Mouse (Mus musculus) yolk sac, embryonic 10.5 days (tissue): Measurements from ENCODE around the gene Hs6st3.

Experiments
- DNase-seq: peaks from one replicate; pipeline ENCODE4 v3.0.0-alpha.2; 2017; ENCODE audit warnings: low spot score

Gene Hs6st3

DNA sequence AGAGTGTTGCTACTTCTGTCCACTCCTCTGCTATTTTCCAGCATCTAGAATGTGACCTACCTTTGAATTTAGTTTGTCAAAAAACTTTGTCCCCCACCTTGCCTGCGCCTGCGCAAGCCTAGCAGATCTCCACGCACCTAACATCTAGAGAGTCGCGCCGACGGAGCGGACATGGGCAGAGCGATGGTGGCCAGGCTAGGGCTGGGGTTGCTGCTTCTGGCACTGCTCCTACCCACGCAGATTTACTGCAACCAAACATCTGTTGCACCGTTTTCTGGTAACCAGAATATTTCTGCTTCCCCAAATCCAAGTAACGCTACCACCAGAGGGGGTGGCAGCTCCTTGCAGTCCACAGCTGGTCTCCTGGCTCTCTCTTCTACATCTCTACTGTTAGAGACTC is 505.7 kb downstream of the Hs6st3 start:
- no peak for DNase-seq

DNA sequence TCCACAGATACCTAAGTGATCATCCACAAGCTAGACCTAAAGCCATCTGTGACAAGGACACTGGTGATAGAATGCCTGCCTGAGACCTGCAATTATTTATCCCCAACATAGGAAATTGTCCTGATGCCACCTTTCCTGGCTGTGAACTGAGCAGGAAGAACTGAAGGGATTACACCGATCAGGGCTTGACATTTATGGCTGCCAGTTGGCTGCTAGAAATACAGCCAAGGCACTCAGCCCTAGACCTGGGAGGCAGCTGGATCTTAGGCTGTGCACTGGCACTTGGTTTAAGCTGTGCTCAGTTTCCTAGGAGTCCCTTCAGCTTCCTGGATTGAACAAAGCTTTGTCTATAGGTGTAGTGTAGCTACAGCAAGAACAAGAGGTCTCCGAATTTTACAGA is 518.8 kb downstream of the Hs6st3 start:
- no peak for DNase-seq

DNA sequence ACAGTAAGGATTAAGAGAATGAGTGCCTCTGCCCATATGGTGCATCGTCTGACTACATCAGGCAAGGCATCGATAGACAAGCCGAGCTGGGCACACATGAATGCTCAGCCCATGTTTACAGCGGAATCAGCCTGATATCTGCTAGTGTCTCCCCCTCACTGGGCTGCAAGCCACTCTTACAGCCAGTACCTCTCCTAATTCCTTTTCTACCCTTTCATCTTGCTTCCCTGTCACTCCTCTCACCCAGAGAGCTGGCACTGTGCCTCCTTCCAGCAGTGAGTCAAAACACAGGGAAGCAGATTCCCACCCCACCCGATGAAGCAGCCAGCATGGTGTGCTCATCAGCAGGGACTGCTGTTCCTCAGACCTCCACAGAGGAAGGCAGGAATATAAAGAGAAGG is 527.6 kb downstream of the Hs6st3 start:
- no peak for DNase-seq

DNA sequence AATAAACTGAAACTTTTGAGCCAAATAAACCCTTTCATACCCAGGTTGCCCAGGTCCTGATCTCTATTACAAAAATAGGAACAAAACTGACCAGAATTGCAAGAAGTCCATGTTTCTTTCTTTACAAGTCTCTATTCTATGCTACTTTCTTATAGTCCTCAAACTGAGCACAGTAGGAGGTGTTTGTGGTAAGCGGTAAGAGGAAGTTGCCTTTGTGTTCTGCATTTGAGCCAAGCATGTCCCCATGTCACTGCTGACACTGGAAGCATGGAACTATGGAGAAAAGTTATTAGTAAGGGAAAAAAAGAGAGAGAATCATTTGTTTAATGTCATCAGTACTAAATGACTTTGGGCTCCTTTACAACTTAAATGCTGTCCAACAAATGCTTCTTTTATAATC is 529.3 kb downstream of the Hs6st3 start:
- DNase-seq, result no peak

DNA sequence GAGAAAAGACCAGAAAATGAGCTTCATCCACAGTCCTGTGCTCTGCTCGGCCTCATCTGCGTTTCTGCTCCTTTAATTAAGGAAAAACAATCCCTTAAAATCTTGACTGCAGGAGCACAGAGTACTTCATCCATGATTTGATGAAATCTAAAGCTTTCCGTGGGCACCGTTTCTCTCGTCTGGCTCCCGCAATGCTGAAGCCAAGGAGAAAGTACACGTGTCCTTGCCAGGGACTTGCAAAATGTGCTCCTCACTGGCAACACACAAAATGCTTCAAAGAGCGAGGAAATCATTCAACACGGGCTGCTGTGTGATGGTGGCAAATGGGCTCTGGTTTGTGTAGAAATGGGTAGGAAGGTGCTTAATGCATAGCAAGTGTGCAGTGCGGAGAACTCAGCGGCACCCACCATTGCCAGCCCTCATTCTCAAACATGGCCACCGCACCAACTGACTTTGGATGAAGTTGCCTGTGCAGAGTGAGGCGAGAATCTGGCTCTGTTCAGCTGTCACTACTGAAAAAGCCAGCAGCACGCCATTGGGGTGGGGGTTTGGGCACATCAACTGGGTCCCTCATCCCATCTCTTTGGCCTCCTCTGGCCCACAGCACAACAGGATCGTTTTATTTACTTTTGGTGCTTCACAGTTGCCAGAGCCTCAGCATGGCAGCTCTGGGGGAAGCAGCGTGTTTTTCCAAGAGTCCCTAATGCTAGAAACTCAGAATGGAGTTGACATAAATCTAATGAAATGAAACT is 532.9 kb downstream of the Hs6st3 start:
- DNase-seq, result no peak

DNA sequence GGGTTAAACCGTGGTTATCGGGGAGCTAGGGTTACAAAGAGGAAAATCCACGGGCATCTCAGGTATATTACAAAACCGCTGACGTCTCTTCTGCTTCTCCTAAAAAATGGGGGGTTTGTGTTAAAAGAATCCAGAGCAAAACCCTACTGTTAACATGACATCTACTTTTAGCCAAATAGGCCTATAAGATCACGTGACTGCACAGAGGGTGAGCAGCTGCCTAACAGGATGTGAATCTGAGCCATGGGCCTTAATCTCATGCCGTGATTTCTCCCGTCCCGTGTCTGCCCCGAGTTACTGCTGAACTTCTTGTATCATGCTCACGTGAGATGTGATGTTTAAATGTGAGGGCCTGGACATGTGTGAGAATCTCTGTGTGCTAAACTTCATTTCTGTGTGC is 540.4 kb downstream of the Hs6st3 start:
- DNase-seq, result no peak

DNA sequence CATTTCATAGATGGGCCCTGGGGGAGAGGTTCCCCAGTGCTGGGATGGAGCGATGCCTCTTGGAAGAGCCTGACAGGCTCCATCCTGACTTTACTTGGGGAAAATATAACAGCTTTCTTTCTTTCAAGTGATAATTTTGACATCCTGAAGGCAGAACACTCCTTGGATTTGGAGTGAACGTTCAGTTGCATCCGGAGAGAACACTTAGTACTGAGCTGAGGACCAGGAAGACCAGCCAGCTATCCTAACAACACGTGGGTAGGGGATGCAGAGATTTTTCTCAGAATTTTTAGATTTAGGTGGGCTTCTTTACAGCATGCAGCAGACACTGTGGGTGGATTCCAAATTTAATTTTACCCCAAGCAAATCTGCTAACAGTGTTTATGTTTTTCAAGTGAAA is 541.9 kb downstream of the Hs6st3 start:
- no peak for DNase-seq

DNA sequence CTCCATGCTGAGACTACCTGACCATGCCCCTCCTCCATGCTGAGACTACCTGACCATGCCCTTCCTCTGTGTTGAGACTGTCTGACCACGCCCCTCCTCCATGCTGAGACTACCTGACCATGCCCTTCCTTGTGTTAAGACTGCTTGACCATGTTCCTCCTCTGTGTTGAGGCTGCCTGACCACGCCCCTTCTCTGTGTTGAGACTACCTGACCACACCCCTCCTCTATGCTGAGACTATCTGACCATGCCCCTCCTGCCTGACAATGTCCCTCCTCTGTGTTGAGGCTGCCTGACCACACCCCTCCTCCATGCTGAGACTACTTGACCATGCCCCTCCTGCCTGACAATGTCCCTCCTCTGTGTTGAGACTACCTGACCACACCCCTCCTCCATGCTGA is 549.7 kb downstream of the Hs6st3 start:
- DNase-seq, result no peak

DNA sequence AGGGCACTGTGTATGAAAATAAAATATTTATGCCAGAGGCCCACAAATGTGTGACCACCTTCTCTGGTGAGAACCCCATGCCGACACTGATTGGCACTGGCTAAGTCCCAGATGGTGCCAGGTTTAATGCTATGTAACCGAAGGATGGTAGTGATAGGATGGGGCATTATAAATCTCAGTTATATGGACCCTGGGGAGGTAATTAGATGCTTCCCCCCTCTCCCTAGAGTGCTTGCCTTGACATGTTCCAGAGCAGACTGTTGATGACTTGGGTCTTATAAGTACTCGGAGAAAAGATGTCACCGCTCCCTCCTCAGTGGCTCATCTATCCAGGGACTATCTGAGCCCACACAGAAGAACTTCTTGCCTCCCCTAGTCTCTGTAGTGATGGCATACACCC is 561.8 kb downstream of the Hs6st3 start:
- no peak for DNase-seq

DNA sequence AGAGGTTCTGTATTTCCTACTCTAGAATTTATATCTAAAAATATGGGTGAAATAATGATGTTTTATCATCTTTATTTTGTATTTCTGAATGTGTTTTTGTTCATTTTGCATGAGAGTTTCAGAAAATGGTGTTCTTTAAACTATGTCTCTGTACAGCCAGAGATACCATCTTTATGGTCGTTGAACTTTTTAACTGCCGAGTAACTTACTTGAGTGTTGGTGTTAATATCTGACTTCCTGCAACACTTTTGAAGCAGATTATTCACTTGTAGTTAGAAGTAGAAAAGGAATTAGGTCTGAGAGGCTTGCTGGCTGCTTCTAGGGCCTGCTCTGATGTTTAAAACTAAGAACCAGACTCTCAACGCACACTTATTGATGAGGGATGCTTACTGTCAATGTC is 576.6 kb downstream of the Hs6st3 start:
- DNase-seq, result no peak

DNA sequence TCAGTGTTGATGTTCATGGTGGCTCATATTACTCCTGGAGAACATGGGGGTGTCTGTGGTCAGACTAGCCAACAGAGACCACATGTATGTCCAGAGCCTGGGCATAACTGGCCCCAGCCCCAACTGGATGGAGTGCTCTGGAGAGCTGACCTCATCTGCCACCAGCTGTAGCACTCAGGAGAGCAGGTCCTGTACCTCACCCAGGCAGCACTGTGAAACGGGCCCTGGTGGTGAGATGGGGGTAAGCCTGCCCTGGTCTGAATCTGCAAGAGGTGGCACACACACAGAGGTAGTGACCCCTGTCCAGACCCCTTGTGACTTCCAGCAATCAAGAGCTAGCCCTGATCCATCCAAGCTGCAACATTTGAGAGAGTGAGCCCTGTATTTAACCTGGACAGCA is 579.2 kb downstream of the Hs6st3 start:
- no peak for DNase-seq

DNA sequence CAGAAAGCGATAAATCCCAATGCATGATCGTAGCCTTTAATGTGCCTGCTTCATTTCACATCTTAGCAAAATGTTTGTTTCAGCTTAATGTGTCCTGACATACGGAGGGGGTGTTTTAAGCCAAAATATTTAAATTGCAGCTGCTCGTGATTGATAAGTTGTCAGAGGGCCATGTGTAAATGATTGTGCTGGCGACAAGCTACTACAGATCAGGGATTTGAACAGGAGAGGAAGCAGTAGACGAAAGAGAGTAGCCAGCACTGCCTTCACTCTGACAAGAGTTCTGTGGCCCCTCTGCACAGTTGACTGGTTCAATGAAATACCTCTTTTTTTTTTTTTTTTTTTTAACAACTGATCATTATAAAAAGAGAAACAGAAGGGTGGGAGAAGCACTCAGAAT is 587.0 kb downstream of the Hs6st3 start:
- no peak for DNase-seq

DNA sequence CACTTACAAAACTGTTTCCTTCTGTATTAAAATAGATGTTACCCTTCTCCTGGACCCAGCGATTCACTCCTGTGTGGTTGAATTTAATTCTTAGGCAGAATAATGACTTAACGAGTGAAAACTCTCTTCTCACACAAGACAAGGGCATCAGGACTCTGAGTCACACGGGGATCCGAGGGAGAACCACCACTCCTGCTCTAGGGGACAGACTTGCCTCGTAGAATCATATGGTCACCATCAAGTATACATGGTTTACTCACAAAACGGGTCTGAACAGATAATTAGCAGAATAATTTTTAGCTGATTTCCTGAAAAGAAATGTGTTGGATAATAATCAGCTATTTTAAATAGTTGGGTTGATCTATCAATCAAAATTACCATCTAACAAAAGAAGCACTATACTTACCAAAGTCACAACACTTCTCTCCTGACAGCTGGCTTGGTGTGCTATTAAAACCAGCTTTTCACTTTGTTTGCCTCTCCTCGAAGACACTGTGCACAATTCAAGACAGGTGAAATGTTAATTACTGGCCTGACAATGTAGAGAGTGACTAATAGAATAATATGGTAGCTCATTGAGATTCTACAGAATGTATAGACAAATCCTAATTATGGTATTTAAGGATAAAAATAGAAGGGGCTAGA is 593.4 kb downstream of the Hs6st3 start:
- DNase-seq, result no peak

DNA sequence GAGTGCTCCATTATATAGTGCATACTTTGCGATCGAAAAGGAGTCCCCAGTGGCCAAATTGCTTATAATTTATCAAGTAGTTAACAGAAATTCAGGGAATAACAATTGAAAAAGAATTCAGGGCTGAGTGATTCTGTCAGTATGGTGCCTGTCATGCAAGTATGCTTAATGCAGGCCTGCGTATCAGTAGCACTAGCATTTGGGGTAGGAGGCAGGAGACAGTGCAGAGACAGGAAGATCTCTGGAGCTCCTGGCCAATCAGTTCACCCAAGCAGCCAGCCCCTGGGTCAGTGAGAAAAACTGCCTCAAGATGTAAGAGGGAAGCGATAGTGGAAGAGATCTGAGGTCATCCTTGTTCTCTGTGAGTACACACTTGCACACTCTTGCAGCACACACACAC is 594.1 kb downstream of the Hs6st3 start:
- no peak for DNase-seq

DNA sequence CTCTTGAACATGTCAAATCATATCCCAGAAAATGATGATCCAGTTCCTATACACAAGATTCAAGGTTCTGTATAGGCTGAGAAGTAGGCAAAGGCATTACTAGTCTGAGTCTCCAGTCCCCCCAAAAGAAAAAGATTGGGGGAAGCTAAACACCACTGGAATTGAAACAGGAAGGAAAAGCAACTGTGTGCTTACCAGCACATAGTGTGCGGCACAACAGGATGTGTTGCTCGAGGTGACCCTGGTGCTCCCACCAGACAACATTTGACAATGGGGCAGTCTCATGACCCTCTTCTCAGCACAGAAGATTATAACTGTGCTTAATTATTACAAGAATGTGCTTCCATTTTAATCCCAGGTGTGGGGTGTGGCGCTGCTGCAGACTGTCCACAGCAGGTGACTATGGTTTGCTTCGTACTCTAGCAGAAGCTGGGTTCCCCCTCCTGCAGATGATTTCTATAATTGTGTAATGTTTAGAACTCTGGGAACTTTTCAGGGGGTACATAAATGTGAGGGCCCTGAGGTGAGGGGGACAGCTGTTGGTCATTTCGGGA is 599.3 kb downstream of the Hs6st3 start:
- DNase-seq, result no peak

DNA sequence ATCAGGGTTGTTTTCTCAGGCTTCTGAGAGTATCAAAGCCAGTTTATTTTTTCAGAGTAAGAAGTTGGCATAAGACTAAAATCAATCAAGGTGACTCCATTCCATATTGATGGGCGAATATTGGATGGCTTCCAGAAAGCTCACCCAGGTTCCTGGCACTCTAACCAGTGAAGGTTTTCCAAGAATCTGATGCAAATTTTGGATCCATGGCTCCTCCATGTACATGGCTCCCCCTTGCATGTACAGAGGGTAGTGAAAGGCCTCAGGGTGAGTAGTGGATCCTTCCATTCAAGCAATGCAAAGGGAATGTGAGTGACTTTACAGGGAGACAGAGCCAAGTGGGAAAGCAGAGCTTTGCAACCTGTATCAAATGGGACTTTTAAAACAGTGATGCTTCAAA is 603.6 kb downstream of the Hs6st3 start:
- no peak for DNase-seq

DNA sequence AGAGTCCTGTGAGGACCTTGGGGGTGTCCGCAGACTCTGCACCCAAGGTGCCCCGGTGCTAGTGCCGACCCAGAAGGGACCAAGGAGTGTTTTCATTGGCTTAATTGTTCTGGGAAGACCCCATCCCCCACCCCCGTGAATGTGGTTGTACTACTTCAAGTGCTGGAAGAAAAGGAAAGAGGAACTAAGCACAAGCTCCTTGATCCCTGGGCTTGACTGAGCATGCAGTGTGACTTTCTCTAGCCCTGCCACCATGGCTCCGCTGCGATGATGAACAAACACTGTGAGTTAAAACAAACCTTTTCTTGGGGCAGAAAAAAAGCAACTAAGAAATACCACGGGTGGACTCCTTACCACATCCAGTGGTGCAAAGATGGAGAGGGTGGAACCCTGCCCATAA is 623.2 kb downstream of the Hs6st3 start:
- no peak for DNase-seq

DNA sequence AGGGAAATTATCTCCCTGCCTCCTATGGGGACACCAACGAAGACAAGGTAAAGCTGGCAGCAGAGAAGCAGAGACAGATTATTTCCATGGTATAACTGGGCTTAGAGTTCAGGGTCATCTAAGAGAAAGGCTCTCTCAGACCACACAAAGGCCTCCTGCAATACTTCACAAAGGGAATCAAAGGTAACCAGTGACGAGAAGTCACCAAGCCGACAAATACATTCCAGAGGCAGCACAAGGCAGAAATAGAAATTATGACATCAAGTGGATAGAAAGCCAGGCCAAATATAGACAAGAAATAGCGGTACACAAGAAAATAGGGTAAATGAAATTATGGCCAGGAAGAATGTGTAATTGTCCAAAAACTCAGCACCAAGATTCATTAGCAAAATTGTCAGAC is 633.9 kb downstream of the Hs6st3 start:
- DNase-seq, result no peak

DNA sequence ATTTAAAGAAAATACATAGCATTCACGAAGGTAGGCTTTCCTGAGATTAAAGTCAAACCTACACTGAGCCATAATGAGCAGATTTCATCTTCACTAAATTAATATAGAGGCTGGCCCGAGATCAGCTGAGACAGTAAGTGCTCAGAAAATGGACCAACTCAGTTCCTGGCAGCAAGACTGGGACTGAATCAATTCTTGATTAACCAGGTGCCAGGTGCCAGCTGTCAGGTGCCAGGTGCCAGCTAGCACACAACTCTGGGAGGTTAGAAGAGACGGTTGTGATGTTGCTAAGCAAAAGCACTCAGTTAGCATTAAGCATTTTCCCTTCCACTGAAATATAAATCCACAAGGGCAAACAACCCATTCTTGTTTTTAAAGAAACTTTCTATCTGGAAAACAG is 638.1 kb downstream of the Hs6st3 start:
- no peak for DNase-seq

DNA sequence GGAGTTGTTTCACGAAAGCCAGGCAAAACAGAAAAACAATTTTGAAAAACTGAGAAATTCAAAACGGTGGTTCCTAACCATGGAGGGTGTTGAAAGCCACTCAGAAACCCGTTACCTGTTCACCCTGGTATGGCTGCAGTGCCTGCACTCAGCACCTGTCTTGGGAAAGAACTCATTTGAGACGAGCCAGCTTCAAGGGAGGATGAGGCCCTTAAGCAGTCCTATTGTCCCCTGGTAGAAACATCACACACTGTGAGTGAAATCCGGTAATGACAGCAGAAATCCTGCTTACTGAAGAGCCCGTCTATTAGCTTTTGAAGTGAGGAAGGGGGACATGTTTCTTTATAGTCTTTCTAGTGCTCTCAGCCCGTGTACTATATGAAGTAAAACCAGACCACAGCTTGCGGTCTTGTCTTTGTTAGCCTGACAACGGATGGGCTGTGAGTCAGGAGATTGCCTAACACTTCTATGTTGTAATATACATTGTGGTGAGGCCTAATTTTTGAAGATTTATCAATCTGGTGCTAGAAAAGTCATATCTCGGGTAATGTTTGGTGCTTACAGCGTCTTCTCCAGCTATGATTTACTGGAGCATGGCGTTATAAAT is 641.9 kb downstream of the Hs6st3 start:
- DNase-seq, result no peak

DNA sequence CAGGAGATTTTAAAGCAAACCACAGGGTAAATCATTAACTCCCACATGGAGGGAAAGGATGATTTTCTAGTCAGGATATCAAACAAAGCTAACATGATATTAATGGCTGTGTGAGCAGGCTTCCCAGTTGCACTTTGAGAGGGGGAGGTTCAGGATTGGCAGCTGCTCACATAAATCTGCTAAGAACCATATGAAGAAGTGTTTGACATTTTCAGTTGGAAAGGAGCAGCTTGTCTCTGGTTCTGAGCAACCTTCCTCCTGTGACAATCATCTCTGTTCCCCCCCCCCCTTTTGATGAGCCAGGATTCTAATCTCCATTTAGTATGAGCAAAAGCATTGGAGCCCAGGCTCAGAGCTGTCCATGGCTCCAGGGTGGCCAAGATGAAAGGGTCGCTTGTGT is 643.0 kb downstream of the Hs6st3 start:
- DNase-seq, result no peak

DNA sequence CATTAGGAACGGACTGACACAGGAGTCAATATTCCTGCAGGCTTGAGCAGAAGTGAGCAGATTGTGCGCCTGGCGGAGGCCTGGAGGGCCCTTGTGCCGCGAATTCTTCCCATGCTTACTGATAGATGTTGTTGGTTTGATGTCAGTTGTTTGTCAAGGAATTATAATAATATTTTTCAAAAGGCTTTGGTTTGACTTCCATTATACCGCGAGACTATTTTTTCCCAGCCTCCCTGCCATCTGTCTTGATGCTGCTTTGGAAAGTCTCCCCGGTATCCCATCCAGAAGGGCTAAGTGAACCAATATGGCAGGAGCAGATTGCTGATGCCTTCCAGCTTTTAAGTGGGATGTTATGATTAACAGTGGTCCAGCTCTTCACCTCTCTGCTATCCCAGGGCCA is 651.3 kb downstream of the Hs6st3 start:
- no peak for DNase-seq

DNA sequence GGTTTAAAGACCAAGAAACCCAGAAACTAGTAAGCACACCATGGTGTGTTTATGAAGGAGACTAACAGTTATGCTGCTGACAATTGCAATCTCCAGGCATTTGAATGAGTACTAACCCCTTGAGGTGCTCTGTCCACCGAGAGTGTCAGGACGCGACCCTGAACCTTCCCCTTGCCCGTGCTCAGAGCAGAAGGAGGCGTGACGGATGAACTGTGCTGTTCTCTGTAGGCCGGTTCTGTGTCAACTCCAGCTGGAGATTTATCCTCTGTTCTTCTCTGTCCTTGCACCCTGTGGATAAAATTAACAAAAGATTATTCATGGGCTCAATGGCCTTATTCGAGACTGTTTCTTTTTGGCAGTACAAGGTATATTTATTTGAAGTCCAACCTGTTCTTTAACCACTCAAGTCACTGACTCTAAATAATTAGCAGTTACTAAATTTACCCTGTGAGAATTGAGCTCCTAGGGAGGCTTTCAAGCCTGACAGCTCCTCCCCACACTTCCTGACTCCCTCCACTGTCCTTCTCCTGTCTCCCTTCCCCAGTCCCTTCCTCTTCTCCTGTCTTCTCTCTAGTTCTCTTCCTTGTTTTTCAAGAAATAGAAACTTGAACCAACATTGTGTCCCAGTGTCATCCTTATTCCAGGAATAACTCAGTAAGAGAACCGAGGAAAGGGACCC is 659.2 kb downstream of the Hs6st3 start:
- no peak for DNase-seq
